Mouse (Mus musculus): ENCODE measurements around the gene Ccdc105.

- TF ChIP-seq POLR2A (IDR thresholded peaks at IDR 0.05; ENCODE audit: control insufficient read depth, extremely low read depth, insufficient read depth, low read length, poor library complexity) (no peak), CTCF (IDR thresholded peaks at IDR 0.05; ENCODE audit: borderline replicate concordance, control insufficient read depth, extremely low read depth, insufficient read depth, low read length, poor library complexity) (no peak)
Observed at GRCm38 (mm10) chr10:78743721-78744120, 9.1 kb downstream of the Ccdc105 start.
